Mouse (Mus musculus) urinary bladder, adult 18-20 months (tissue): ENCODE results near the gene Rps6kl1.
A peak's percentile ranks its signal among the peaks of the same experiment; 100 is the strongest.

Experiments used
- DNase-seq, 2 experiments: peaks; one replicate each; pipeline ENCODE4 v3.0.0; 2022; ENCODE audit warnings: low spot score in 2 of 2, mixed read lengths in 2 of 2

Rps6kl1 gene

DNA sequence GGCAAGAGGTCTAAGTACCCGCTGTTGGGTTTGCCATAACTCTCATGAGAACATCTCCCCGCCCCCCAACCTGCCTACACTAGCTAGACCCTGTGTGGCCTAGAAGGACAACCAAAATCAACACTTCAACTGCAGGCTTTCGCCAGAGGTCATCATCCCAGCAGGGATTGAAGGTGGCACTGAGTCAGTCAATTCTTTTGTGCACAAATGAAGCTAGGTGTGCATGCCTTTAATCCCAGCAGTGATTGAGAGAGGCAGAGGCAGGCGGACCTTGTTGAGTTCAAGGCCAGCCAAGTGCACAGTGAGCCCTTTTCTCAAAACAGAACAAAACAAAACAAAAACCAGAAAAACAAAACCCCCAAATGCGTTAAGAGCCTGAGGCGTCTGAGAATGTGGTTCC lies 10.0 kb downstream of the Rps6kl1 start:
- no peak for DNase-seq

DNA sequence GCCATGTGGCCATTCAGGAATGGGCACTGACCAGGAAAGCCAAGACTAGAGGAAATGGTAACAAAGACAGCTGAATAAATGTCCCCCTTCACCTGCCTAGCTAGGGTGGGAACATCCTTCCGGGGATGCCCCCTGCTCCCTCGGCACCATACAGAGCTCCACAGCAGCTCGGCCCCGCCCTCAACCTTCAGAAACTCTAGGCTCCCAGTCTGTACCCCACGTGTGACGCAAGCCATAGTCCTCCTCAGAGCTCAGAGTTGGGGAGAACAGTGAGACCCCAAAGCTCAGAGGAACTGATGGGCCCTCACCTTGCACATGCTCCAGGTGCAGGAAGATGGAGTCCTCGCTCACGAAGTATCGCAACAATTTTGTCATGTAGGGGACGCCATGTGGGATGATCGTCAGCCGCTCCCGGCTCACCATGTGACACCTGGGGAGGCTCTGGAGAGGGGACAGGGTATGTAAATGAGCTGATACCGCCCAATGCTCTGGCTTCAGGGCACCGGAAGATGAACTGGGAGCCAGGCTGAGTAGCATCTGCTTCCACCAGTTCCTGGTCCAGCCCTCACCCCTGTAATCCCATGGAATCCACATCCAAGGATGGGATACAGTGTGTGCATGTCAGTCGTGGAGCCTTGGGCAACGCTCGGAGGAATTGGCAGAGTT lies 10.9 kb downstream of the Rps6kl1 start:
- DNase-seq = no peak

DNA sequence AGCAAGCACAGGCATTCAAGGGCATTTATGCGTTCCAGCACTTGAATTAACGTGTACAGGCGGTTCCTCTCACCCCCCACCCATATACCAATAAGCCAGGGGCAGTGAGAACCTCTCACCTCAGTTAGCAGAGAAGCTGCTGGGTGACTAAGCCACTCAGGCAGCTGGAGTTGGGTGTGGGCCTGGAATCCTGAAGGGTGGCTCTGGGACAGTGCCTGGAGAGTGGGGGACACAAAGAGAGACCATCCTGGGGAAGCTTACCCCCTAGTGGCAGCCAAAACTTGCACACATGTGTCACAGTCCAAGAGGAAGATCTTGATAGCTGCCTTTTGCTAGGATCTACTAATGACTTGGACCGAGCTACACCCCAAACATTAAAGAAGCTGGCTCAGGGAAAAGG lies 14.4 kb downstream of the Rps6kl1 start:
- DNase-seq = no peak

- no peak for DNase-seq
Observed at GRCm38 (mm10) chr12:85135513-85136470, 15.3 kb downstream of the Rps6kl1 start.

DNA sequence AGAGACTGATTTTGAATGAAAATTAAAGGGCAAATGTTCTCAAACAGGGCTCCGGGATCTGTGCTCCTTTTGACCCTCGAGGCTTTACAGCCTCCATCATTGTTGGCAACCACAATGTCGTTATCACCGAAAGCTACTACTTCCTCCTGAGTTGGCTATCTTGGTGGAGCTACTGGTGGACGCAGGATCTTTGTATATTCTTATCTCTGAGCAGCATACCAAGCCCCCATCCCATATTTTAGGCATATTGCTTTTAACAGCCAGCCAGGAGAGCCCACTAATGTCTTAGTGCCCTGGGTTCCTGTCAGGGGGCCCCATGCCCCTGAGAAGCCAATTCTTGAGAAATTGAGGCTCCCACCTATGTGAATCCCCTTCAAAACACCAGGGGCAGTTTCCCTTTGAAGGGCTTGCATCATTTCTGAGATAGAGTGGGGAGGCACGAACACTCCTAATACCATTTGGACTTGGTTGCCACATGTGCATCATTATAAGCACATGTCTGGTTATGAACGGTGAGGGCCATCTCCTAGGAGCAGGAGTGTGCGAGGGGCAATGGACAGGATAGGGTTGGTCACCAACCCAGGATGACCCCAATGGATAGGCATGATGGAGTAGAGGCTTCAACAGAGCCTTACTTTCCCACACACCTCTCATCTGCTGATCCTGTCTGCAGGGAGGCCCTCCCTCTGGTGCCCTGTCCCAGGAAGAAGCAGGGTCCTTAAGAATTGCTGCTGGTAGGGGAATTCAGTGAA lies 16.8 kb downstream of the Rps6kl1 start:
- DNase-seq = no peak

- no peak for DNase-seq
Observed at GRCm38 (mm10) chr12:85131361-85131760, 19.7 kb downstream of the Rps6kl1 start.

DNA sequence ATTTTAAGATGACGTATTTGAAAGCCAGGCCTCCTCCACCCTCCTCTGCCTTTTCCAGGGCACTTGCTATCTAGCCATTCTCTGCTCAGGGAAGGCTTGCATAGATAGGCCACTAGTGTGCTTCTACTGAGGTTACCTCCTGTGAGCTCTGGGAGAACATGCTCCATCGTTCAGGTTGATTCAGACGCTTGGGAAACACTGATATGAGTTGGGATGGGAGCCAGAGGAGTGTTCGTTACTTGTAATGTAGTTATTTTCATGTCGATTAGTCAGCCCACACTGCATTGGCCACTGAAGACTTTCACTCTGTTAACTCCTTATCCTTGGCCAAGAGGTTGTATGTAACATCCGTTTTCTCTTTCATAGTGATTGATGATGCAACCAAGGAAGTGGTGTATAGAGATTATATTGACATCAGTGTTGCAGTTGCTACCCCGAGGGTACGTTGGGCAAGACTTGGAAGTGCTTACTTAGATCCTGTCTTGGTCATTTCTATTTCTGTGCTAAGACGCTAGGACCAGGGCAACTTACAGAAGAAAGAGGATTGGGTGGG lies 21.6 kb downstream of the Rps6kl1 start:
- no peak for DNase-seq

GRCm38 (mm10) chr12:85126986-85127603 lies 24.0 kb downstream of the Rps6kl1 start:
- no peak for DNase-seq

DNA sequence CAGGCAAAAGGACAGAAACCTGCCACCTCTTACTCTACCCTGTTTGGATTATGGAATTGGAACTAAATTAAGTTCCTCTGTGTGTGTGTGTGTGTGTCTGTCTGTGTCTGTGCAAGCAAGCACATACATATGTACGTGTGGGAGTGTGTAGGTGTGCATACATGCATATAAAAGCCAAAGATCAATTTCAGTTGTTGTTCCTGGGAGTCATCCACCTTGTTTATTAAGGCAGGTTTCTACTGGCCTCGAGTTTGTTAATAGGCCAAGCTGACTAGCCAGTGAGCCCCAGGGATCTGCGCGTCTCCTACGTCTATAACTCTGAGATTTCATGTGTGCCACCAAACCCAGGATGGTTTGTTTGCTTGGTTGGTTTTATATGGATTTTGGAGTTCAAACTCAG lies 26.3 kb downstream of the Rps6kl1 start:
- no peak for DNase-seq

DNA sequence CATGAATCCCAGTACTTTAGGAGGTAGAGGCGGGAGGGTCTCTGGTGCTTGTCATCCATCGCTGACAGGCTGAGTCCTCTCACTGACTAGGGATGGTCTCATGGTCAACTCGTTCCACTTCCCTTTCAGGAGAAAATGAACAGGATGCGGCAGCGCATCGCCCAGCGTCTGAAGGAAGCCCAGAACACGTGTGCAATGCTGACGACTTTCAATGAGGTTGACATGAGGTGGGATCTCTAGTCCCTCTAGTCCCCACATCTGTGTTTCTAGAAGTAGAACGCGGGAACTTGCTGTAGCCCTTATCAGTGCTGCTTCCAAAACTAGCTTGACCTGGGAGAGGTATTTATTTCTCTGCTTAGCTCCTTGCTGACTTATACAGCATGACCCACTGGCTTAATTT lies 27.4 kb downstream of the Rps6kl1 start:
- no peak for DNase-seq

DNA sequence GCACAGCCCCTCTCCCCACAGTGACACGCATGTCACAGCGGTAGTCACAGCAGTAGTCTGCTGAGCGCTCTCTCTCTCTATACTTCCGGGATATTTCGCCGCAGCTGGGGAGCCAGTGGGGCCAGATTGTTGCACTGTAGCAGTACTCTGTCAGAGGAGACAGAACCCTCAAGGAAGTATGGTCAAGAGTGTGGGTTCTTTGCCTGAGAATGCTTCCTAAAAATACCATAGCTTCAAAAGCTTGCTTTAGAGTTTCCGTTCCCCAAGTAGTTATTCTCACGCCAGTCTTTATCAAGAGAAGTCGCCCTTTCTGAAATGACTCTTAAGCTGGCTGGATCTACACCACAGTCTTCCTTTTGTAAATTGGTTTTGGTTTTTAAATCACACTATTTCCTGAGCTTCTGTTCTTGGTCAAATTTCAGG lies 27.9 kb downstream of the Rps6kl1 start:
- DNase-seq = no peak

GRCm38 (mm10) chr12:85121806-85122459 lies 29.1 kb downstream of the Rps6kl1 start:
- no peak for DNase-seq

DNA sequence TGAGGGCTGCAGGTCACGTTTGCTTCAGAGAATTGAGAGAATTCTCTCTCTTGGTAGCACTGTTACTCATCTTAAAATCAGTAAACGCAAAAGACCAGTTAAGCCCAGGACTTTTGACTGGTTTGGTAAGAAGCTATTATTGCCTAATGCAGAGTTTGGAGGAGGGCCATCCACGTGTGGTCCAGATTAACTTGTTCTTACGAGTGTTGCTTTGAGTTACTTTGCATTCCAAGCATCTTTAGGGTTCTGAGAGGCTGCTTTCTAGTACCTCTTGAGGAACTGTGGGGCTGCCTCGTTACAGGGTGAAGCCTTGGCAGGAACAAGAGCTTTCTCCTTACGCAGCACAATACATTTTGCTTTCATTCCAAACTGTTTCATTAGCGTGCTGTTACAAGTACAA lies 35.4 kb downstream of the Rps6kl1 start:
- DNase-seq = no peak

DNA sequence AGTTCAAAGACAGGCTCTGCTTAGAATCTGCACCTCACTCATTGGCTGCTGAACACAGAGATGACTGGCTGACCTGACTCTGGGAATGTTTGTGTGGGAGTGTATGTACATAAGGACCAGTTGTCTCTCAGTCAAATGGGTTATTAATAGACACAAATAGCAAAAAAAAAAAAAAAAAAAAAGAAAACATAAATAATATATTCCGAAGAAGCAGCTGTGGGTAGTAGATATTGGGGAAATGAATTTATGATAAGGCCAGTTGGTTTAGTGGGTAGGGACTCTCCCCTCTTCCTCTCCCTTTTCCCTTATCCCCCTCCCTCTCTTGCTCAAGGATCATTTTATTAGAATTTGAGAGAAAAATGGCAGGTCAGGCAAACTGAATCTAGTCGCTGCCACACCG lies 37.1 kb downstream of the Rps6kl1 start:
- DNase-seq = no peak

DNA sequence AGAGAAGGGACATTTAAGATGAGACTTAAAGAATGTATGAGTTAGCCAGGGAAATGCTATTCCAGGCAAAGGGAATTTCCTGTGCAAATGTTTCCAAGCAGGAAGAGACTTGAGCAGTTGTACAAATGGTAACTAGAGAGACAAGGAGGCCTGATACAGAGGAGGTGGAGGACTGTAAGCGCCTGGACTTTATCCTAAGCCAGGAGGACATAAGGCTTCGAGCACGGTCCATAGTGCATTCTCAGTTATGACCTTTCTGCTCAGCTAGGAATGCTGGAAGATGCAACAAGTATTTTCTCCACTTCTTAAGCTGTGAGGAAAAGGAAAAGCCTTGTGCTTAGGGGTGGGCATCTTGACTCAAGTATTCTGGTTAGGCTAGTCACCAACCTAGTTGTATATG lies 37.7 kb downstream of the Rps6kl1 start:
- no peak for DNase-seq

DNA sequence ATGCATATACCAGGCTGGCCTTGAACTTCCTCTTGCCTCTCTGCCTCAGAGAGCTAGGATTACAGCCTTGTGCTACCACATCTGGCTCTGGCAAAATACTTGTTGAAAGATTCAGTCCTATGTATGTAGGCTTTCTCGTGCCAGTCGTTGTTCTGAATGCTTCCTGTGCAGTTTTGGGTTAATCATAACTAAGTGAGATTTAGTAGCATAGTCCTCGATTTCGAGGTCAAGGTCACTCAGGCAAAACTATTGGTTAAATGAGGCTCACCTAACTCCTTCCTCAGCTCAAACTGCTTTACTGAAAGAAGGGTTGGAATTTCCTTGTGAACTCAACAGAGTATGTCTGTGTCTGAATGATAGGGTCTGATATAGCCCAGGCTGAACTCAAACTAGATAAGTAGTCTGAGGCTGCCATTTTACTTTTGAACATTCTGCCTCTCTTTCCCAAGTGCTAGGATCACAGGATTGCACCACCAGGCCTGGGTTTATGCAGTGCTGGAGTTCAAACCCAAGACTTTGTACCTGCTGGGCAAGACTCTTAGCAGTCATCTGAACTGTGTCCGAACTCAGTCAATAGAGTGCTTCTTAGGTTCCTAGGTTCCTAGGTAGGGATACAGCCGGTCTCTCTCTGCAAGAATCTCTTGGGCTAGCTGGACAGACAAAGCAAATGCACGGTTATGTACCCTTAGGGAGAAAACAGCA lies 38.4 kb downstream of the Rps6kl1 start:
- DNase-seq = no peak

DNA sequence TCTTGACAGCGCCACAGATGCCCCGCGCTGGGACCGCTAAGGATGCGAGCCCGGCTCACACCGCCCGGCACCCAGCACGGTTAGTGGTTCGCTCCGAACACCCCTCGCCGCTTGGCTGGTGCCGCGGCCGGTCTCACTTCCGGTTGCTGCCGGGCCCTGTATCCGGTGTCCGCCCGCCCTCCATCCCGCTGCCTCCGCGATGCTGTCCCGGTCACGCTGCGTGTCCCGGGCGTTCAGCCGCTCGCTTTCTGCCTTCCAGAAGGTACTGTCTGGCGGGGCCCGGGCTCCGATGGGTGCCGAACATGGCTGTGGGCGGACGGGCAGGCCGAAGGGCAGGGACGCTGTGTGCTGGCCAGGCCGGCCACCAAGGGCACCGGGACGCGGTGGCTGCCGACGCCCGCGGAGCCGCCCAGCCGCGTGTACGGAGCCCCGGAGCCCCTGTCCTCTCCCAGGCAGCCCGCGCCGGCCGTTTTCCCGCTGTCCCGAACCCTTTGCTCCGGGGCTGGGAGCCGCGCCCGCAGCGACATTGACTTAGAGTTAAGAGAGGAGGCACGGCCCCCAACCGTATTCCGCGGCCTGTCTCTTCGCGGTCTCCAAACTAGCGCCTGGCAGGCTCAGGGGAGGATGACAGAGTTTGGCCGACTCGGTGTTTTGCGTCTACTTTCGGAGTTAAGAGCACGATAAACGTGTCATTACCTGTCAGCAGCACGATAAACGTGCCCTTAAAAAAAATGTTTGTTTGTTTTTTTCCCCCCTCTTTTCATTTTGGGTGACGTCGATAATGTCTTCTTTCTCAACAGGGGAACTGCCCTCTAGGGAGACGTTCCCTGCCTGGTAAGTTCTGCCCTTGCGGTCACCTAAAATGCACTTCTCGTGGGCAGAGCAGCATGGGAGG lies 40.1 kb downstream of the Rps6kl1 start, which contains the start of the genes Prox2 and Dlst:
Gene Prox2 (minus strand): TSS at position 62 of the 895 bp plus-strand sequence.
Gene Dlst (plus strand): TSS at position 136 of the 895 bp plus-strand sequence.
- DNase-seq = peak; percentile 76 to 90

DNA sequence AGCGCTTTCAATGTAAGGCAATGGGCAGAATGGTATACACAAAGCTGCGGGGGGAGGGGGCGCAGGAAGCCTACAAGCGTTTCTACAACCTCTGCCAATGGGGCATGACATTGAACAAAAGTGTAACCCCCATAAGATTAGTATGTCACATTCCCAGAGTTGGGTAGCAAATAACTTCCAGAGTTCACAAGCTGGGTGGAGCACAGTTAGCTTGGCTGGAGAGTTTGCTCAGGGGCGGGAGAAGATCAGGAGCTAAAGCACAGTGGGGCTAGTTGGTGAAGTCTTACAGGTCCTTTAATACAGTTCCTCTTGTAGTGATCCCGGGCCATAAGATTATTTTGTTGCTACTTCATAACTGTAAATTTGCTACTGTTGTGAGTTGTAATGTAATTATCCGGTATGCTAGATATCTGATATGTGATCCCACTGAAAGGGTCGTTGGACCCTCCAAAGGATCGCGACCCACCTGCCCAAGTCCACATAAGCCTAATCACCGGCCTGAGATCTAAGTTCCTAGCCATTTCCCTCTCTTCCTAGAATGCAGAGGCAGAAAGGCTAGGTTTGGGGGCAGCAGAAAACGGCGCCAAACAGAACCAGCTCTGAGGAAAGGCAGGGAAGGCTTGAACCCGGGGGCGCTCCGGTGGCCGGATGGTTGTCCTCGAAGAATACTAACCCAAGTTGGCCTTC lies 40.9 kb downstream of the Rps6kl1 start:
- no peak for DNase-seq

- DNase-seq = no peak
Observed at GRCm38 (mm10) chr12:85109426-85109825, 41.6 kb downstream of the Rps6kl1 start.
